Mouse (Mus musculus) left cerebral cortex, postnatal 4 days (tissue): ENCODE data around the gene Mrpl21. TPM values are rescaled to one million over a fixed set of nuclear protein-coding genes. Genes with fewer than 3 reads are reported as not detected.

ENCODE experiments used
- DNase-seq: peaks from one replicate; pipeline ENCODE4 v3.0.0-alpha.2; 2022
- intact Hi-C: fragments of 180-260 bp; cut with DNase I; formaldehyde crosslinking; loops from one replicate; pipeline ENCODE4 v1.15.1; 2025
- total RNA-seq, 2 experiments: library from RNA; stranded (reverse); gene quantifications; 2 replicates each; pipeline ENCODE4 v1.2.3; 2021

Mrpl21 gene
- total RNA-seq, 2 experiments from 2014 or later, result 51.5 to 52.5 TPM

DNA sequence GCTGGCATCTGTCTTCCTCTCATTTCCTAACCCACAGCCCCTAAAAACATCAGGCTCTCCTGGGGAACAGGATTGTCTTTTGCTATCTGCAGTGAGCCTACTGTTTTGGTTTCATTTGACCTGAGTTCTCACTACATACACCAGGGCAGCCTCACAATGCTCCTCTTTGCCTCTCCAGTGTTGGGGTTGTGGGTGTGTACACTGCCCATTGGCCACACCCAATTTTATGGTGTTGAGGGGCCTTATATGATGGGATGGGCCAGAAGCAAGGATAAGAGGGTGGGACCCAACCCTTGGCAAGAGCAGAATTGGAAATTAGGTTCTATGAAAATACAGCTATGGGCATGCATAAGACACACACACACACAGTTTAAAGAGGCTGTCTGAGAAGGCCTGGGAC is 14.3 kb downstream of the Mrpl21 start:
- no peak for DNase-seq
- intact Hi-C loops, result no loop called here

DNA sequence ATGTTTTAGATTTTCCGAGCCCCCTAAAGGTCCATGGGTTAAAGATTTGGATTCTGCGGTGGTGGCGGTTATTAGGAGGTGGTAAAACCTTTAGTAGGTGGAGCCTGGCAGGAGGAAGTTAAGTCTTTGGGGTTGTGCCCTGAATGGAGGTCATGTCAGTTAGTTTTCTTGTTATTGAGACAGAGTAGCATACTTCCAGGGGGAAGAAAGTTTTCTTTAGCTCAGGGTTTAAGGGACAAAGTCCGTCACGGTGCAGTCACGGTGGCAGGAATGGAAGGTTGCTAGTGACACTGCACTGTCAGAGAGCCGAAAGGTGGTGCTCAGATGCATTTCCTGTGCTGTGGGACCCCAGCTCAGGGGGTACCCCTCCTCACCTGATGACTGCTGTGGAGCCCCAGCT is 15.1 kb downstream of the Mrpl21 start:
- intact Hi-C loops, result no loop called here
- DNase-seq, result no peak

DNA sequence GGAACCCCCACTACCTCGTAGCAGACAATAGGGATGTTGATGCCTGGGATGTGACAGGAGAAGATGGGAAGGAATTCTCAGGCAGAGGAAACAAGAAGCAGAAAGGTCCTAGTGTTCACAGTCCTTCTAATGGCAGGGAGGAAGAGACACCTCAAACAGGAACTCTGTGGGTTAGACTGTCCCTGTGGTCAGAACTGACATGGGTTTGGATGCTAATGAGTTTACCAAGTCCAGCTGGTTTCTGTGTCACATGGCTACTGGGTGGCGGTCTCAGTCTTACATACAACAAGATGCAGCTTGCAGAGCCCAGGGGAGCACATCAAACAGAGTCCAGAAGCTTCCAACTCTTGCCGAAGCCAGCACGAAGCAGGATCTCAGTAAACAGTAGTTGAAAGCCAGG is 21.3 kb downstream of the Mrpl21 start:
- no peak for DNase-seq
- intact Hi-C loops, result no loop called here

DNA sequence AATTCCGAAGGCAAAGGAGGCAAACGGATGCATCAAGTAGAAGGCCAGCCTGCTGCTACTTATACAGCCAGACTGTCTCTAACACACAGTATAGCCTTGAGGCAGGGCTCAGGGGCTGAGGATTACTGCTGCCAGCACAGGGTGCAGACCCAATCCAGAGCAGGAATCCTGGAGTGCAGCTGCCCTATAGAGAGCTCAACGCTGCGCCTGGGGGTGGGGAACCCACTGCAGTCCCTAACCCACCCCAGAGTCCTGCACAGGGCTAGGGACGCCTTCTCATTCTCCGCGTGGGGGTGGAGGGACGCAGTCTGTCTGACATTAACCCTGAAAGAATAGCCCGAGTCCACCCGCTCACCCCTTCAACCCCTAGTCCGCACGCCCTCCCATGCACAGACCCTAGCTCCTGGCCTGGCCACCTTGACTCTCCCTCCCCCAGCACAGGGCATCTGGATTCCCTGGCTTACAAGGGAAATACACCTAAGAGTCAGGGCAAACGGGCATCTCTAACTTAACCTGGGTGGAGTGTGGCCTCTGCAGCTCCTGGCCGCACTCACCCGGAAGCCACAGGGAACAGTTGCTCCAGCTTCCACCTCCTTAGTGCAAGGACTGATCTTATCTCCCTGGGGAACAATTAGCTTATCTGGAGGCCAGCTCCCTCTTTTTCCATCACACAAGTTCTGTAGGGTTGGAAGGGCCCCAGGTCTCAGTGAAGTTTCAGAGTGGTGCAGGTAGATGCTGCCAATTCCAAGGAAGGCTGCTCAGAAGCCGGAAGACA is 24.7 kb downstream of the Mrpl21 start:
- intact Hi-C loops, result no loop called here
- DNase-seq, result no peak

DNA sequence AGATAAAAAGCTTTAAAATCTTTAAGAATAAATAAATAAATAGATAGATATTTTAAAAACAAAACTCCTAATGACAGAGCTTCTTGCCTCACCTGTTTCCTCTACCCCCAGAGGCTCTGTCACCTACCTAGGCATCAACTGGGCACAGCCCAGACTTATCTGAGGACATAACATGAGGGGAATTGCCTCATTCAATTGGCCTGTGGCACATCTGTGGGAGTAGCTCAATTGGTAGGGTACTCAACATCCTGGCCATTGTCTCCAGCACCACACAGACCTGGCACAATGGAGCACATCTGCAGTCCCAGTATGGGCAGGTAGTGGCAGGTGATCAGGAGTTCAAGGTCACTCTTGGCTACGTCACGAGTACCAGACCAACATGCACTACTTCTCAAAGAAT is 36.6 kb downstream of the Mrpl21 start:
- intact Hi-C loops, result no loop called here
- DNase-seq, result no peak

DNA sequence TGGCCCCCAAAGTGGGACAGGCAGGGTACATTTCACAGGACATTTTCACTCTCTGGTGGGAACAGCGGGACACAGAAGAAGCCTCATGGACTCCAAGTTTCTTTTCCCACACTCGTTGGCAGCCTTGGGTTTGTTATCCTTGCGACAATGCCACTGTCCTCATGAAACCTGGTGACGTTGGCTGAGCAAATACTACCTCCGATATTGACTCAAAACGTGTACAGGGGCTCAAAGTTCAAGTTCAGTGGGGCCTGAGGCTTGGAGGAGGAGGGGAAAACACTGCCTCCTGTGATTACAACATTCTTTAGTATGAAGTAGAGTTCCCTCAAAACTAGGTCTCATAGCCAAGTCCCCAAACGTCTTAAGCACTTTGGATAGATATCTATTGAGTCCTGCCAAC is 37.4 kb downstream of the Mrpl21 start:
- intact Hi-C loops, result no loop called here

DNA sequence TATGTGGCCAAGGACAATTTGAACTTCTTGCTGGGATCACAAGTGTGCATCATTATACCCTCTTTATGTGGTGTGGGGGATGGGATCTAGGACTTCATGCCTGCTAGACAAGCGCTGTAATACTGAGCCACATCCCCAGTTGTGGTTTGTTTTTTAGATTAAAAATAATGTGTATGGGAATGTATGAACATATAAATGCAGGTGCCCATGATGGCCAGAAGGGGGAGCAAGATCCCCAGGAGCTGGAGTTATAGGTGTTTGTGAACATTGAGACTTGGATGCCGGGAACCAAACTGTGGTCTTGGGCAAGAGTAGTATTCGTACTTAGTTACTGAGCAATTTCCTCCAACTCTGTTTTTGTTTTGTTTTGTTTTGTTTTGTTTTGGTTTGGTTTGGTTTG is 38.1 kb downstream of the Mrpl21 start:
- intact Hi-C loops, result no loop called here

More for the DNA sequence above, 37.4 kb downstream of the Mrpl21 start:
- DNase-seq, result no peak

DNA sequence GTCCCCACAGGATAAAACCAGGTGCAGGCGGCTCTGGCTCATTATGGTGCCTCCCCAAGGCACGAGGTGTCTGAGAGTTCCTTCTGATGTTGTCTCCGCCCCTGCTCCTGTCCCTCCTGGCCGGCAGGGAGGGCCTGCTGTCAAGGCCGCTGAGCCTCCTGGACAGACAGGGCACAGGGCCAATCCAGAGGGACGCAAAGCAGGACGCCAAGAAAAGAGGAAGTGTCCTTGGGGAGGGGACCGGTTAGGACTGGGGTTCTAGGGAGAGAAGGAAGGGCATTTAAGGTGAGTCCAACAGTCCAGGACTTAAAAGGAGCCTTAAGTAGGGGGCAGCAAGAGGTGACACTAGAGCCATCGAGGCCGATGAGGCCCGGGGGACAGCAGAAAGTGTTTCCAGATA is 38.9 kb downstream of the Mrpl21 start:
- DNase-seq, result peak; percentile 31
- intact Hi-C loops, result no loop called here

More for the DNA sequence above, 38.1 kb downstream of the Mrpl21 start:
- no peak for DNase-seq

DNA sequence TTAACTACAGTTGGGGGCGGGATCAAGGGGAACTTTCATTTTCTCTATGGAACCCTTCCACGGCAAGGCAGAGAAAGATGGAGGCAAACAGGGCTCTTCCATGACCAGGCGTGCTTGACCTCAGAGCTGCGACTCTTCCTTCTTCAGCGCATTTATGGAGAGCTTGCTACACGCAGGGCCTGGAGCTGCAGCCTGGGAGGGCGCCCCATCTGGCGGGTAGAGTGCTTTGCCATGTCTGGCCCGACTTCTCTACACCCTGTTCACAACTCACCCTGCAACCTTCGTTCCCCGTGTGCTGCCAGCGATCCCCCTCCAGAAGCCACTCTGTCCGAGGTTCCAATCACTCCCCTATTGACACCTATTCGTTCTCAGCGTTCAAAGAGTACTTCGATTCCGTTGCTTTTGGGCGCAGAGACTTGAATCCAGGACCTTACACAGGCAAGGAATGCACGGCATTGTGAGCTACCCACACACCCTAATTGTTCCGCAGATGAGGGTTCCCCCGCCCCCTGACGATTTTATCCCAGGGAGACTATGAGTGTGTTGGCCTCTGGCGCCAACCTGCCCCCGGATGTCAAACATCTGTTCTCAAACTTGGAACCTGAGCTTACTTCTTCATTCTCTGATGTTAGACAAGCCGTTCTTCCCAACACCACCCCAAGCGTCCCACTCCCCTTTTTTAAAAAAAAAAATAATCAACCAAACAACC is 39.7 kb downstream of the Mrpl21 start, which contains the start of gene Cpt1a:
Gene Cpt1a (plus strand): TSS at position 74 of the 709 bp plus-strand sequence.
- intact Hi-C loops, result no loop called here

DNA sequence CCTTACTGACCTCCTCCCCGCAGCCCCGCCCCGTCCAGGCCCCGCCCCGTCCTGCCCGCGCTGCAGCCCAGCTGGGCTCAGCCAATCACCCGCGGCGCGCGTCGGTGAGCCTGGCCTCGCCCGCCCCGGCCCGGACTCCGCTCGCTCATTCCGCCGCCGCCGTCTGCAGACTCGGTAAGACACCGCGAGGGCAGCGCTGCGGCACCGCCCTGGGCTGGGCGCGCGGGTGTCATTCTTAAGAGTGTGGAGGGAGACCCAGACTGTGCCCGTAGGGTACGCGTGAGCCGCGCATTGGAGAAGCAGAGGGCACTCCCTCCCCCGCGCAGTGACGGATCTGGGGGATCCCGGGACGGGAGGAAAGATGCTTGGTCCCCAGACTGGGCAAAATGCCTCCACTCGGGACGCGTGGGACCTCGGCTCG is 40.5 kb downstream of the Mrpl21 start:
- intact Hi-C loops, result no loop called here
- DNase-seq, result peak; percentile 69

More for the DNA sequence above, 39.7 kb downstream of the Mrpl21 start, which contains the start of gene Cpt1a:
- peak; percentile 32 for DNase-seq

DNA sequence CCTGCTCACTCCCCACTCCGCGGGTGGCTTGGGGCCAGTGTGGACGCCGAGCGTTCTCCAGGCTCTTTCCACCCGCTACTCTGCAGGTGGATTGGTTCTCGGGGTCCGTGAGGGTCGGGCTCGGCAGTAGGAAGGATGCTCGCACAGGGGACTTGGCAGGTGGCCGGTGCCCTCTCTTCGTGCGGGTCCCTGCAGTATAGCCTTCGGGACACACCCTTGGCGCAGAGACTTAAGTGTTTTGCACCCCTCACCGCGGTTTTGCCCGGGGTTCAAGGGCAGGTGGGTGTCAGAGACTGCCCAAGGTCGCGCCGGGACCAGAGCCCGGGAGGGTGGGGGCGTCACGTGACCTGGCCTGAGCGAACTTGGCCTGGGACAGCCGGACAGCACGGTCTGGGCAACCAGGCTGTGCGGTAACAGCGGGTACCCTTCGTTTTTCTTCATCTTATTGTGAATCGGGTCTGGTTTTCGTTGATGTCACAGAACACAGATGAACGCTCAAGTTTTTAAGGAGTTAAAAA is 41.1 kb downstream of the Mrpl21 start:
- DNase-seq, result peak; percentile 29
- intact Hi-C loops, result no loop called here

DNA sequence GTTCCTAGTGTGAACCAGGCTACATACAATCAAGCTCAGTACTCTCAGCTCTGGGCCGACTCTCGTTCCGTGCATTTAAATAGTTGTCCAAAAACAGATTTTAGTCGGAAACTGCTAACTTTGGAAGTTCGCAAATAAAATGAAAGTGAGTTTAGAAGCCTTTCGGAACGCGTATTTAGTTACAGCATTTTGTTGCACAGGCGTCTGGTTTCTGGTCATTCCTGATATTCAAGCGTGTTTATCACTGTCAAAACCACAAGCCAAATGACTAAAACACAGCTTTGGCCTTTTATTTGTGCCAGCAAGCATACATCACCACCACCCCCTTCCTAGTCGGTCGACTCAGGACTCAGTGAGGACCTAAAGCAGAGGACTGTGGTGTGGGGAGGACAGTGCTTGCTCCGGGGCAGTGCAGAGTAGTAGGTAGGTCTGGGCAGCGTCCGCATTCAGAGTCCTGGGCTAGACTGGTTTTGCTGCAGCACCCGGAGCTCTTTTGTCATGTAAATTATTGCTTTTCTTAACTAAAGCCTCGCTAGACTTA is 41.6 kb downstream of the Mrpl21 start:
- intact Hi-C loops, result no loop called here
- no peak for DNase-seq

DNA sequence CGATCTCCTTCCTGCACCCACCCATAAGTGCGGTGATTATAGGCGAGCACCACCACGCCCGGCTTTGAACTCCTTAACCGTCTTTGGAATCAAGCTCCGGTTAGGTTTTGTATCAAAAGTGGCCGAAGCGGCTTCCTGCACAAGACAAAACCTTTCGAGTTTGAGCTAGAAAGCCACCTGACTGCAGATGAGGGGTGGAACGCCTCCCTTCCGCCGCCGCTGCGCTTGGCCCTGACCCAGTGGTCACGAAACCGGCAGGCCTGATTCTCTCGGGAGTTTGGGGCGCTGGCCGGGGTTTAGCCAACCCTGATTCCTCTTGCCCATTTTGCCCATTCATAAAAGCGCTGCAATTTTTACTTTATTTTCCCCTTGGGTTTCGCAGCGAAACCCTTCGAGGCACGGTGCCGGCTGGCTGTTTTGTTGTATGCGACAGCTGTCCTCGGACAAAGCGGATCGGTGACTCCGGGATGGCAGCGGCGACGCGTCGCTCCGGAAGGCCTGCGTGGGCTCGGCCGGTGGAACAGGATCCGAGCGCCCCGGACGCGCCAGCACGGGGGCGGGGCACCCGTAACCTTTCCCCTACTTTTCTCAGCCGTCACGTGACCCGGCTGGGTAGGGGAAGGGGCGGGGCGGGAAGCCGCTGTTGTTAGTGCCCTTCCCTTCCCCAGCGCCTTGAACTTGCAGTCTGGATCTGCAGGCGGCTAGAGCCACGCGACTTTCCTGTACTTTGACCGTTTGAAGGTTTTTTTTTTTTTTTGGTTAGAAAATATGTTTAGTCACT is 42.4 kb downstream of the Mrpl21 start:
- DNase-seq, result peak; percentile 93
- intact Hi-C loops, result no loop called here

DNA sequence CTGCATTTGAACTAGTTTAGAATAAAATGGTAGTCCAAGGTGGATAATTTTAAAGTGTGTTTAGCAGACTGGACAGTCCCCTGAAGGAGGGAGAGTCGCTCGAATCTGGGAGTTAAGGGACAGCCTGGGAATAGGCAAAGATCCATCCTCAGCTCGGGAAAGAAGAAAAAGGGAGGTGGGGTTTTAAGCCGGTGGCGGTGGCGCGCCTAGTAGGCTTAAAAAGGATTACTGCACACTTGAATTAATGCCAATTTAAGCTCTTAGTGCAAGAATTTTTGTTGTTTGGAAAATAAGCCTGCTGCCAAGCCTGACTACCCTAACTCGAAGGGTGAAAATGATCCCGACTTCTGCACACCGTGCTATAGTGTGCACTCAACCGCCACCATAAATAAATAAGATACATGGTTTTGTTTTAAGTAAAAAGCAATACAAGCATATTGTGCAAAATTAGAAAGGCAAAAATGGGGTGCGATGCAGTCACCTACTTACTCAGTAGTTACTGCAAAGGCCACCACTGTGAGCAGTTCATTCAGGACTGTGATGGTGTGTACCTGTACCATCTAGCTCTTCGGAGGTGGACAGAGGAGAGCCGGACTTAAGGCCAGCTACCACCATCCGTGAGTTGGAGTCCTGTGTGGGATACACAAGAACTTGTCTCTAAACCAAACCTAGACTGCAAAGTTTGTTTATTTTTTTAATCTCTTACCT is 43.2 kb downstream of the Mrpl21 start:
- DNase-seq, result no peak
- intact Hi-C loops, result no loop called here

DNA sequence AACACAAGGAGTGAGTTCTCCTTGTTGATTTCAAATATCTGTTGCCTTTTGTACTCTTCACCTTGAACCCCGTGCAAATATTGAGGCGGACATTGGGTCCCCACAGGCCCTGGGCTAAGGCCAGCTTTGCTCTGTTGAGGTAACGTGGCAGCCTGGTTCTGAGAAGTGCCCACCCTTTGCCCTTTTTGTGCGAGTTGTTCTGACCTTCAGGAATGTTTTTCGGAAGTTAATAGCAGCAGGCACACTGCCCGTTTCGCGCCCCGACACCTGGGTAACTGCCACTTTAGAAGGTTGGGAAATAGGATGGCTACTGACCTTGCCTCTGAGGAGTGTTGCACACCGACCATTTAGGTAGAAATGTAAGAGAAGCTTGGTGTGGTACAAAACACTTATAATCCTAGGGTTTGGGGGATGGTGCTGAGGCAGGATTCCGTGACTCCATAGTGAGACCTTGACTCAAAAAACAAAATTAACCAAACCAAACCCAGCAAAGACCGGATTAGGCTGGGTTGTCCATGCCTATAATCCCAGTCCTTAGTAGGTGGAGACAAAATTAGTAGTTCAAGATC is 43.9 kb downstream of the Mrpl21 start:
- intact Hi-C loops, result no loop called here
- DNase-seq, result no peak

DNA sequence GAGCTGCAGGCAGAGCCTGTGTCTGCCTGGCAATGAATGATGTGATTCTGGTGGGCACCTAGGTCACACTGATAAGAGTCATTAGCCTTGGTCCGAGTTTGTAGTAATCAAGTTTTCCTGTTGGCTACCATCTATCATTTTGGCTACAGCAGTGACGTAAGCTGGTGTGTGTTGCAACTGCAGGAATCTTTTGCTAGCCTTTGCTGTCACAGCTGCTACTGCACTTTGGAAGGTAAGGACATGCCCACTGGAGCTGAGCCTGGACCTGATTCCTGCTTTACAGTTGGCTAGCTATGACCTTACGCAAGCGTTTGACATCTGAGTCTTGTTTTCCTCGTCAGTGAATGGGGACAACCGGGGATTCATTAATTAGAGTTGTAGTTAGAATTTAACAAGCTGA is 50.5 kb downstream of the Mrpl21 start:
- no peak for DNase-seq
- intact Hi-C loops, result no loop called here

DNA sequence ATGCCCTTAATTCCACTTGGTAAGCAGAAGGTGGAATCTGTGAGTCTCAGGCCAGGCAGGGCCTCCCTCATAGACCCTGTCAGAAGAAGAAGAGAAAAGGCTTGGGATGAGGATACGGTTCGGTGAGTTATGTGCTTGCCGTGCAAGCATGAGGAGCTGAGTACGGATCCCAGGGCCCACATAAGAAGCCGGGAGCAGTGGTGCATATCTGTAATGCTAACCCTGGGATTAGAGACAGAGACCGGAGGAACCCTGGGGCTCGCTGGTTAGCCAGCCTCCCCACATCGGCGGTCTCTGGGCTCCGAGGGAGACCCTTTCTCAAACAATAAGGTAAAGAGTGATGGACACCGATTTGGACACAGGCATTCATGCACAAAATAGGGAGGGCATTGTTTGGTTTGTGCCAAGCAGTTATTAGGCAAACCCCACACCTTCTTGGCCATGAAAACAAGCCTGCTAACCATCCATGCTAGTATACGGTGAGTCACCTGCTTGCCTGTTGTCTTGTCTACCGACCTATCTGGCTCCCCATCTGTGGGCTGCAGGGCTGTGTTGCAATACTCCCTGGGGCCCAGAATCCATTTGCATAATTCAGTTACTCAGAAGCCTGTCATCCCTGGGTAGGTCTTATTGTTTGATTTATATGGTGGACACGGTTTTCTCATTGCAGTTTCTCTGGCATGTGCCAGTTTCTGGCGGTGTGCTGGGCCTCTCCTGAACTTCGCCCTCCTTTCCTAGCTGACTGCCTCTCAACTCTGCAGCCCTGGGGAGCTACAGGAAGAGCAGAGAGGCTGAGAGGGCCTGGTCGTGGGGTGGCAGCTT is 51.2 kb downstream of the Mrpl21 start:
- intact Hi-C loops, result no loop called here
- no peak for DNase-seq

DNA sequence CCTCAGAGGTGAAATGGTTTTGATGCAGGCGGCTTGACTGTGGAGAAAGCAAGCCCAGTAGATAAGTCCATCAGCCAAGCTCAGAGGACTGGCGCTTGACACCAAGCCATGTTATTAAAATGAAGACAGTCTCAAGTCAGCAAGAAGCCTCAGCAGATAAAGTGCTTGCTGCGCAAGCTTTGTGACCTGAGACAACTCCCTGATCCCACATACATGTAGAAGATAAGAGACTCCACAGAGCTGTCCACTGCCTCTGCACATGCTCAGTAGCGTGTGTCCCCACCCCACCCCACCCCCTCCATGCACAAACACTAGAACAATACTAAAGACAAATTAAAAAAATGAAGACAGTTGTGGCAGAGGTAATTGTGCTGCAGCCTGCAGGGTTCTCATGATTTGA is 51.8 kb downstream of the Mrpl21 start:
- intact Hi-C loops, result no loop called here
- DNase-seq, result no peak

DNA sequence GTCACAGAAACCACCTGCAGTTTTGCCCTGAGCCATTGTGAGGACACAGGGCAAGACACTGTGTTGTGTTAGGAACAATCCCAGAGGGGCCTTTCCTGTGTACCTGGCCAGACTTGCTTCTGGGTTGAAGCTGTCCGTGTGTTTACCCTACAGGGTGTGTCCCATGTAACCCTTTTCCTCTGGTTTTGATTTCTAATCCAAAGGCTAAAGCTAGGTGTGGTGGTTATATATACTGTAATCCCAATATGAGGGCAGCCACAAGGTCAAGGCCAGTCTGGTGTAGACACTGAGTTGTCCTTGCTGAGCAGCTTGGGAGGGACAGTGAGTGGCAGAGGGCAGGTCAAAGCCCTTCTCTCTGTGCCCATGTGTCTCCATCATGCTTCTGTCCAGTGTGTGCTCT is 53.2 kb downstream of the Mrpl21 start:
- no peak for DNase-seq
- intact Hi-C loops, result no loop called here
